Mouse (Mus musculus) heart, embryonic 14.5 days (tissue): ENCODE measurements around the gene Gabbr2. TPM values are rescaled to one million over a fixed set of nuclear protein-coding genes. Genes with fewer than 3 reads are reported as not detected.

ENCODE experiments used
- ATAC-seq: fragments of 200-750 bp; cut with Nextera tagmentation; 2 replicates; pipeline ENCODE4 v1.8.0; 2017; ENCODE audit warnings: low read depth, moderate TSS enrichment; ENCODE audit not compliant: insufficient number of reproducible peaks, insufficient read depth, low FRiP score
- H3K27ac ChIP-seq, 2 experiments: fragments of 200-500 bp in 1 of 2; fragments of 300-500 bp in 1 of 2; sonication (generic) in 1 of 2; replicated peaks in 1 of 2; 2 replicates each; pipeline ENCODE4 v1.5.1; 2012 to 2014; ENCODE audit warnings: low read depth in 2 of 2, low read length in 2 of 2, control low read depth in 1 of 2, mild to moderate bottlenecking in 1 of 2, mixed read lengths in 1 of 2; ENCODE audit not compliant: control insufficient read depth in 1 of 2, insufficient read depth in 1 of 2
- H3K27me3 ChIP-seq: fragments of 300-500 bp; sonication (generic); 2 replicates; pipeline ENCODE4 v1.6.1; 2014; ENCODE audit warnings: mild to moderate bottlenecking, low read length, control low read depth; ENCODE audit not compliant: control insufficient read depth, insufficient read depth
- H3K36me3 ChIP-seq: fragments of 300-500 bp; sonication (generic); 2 replicates; pipeline ENCODE4 v1.6.1; 2014; ENCODE audit warnings: mild to moderate bottlenecking, control low read depth, low read length, mixed read lengths; ENCODE audit not compliant: control insufficient read depth, insufficient read depth
- H3K4me1 ChIP-seq, 2 experiments: fragments of 200-500 bp in 1 of 2; fragments of 300-500 bp in 1 of 2; sonication (generic) in 1 of 2; 2 replicates each; pipeline ENCODE4 v1.6.1; 2012 to 2014; ENCODE audit warnings: low read length in 2 of 2, control low read depth in 1 of 2, mixed read lengths in 1 of 2; ENCODE audit not compliant: control insufficient read depth in 2 of 2, insufficient read depth in 2 of 2
- H3K4me2 ChIP-seq: fragments of 300-500 bp; sonication (generic); 2 replicates; pipeline ENCODE4 v1.6.1; 2014; ENCODE audit warnings: mild to moderate bottlenecking, low read length
- H3K4me3 ChIP-seq, 2 experiments: fragments of 200-500 bp in 1 of 2; fragments of 300-500 bp in 1 of 2; sonication (generic) in 1 of 2; 2 replicates each; pipeline ENCODE4 v1.5.1; 2012 to 2014; ENCODE audit warnings: low read length in 2 of 2, mild to moderate bottlenecking in 2 of 2, control low read depth in 1 of 2, low read depth in 1 of 2, moderate library complexity in 1 of 2; ENCODE audit not compliant: control insufficient read depth in 1 of 2, insufficient read depth in 1 of 2
- H3K9ac ChIP-seq: fragments of 300-500 bp; sonication (generic); 2 replicates; pipeline ENCODE4 v1.6.1; 2014; ENCODE audit warnings: mild to moderate bottlenecking, low read length
- H3K9me3 ChIP-seq: fragments of 300-500 bp; sonication (generic); 2 replicates; pipeline ENCODE4 v1.6.1; 2016; ENCODE audit warnings: low read length, control low read depth; ENCODE audit not compliant: control insufficient read depth
- WGBS: fragments of 180-500 bp; shearing (Covaris S2); extraction: QIAGEN DNeasy Blood & Tissue Kit; methylation state at CpG from one replicate; pipeline ENCODE4 v1.1.7; 2014; 5-methylcytosine and 5-hydroxymethylcytosine counted together
- polyA plus RNA-seq: library from polyadenylated mRNA; unstranded; fragments of >200 nt; fragmentation: Nextera tagmentation; extraction: Ambion mirVana; gene quantifications from 2 replicates; pipeline ENCODE4 v1.2.1, GENCODE M21; 2014

Gabbr2 gene
- polyA plus RNA-seq, 1 experiment from 2014 or later, result 0.08 TPM

DNA sequence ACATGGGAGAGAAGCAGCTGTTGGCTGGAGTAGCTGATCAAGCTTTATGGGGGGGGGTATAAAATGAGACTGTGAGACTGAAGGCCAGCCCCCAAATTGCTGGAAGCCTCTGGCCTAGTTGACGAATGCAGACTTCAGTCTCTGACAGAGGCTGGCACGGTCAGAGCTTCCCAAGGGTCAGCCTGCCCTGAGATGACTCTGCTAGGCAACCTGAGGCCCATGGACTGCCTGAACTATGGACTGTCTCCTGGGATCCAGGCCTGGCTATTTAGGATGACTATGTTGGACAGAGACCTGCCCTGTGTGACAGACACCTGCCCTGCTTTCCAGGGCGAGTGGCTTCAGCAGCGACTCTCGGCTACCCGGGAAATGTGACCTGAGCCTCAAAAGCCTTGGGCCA lies 281.7 kb downstream of the Gabbr2 start:
- WGBS, result 76% methylated on average over 6 of the region's 6 CpGs

DNA sequence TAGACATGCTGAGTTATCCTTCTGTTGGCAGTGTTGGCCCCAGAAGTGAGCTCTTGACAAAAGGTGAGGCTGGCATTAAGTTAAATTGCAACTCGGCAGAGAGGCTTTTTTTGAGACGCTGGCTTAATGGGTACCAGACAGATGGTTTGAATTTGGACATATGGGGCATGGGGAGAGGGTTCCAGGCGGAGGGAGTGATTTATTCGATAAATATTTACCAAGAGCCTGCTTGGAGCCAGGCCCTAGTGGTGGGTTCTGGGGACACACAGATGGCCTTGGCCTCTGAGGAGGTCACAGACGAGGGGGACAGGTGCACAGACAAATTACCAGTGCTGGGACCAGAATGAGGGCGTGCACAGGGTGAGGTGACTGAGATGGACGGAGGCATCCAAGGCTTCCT lies 282.2 kb downstream of the Gabbr2 start:
- Histone ChIP-seq H3K9me3 (no peaks in the 10 kb centered on the region), H3K4me2 (no peak overlapping the region), H3K27ac (no peak overlapping the region), H3K9ac (no peak overlapping the region), H3K4me3 (no peak overlapping the region), H3K27me3 (no peaks in the 10 kb centered on the region), H3K36me3 (no peaks in the 10 kb centered on the region), H3K4me1 (peaks cover 3 to 4% of the 10 kb centered on the region in 2 experiments; a peak in 1 of 4 replicates)
- WGBS, result 85% methylated on average over 7 of the region's 7 CpGs
- no peak for ATAC-seq

More for the DNA sequence above, 281.7 kb downstream of the Gabbr2 start:
- Histone ChIP-seq H3K4me1 (peaks cover 3 to 4% of the 10 kb centered on the region in 2 experiments; a peak in 1 of 4 replicates), H3K36me3 (no peaks in the 10 kb centered on the region), H3K9ac (no peak overlapping the region), H3K27ac (no peak overlapping the region), H3K4me3 (no peak overlapping the region), H3K9me3 (no peaks in the 10 kb centered on the region), H3K27me3 (no peaks in the 10 kb centered on the region), H3K4me2 (no peak overlapping the region)
- no peak for ATAC-seq

DNA sequence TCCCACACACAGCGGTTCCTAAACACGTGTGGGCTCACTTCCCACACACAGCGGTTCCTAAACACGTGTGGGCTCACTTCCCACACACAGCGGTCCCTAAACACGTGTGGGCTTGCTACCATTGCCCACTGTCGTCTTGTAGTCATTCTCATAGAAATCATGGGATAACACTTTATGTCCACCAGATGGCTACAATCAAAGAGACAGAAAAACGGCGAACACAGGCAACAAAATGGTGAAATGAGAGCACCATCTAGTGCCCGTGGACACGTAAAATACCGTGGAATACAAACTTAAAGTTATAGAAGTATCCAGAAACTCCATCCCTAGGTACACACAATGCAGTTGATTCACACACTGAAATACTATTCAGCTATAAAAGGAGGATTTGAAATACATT lies 285.9 kb downstream of the Gabbr2 start:
- WGBS, result 80% methylated on average over 12 of the region's 12 CpGs
- ATAC-seq, result no peak
- Histone ChIP-seq H3K4me2 (no peak overlapping the region), H3K4me1 (peaks cover 4 to 7% of the 10 kb centered on the region in 2 experiments; a peak in 2 of 4 replicates), H3K27ac (no peak overlapping the region), H3K9ac (no peak overlapping the region), H3K4me3 (no peak overlapping the region), H3K9me3 (no peaks in the 10 kb centered on the region), H3K27me3 (no peaks in the 10 kb centered on the region), H3K36me3 (no peaks in the 10 kb centered on the region)

DNA sequence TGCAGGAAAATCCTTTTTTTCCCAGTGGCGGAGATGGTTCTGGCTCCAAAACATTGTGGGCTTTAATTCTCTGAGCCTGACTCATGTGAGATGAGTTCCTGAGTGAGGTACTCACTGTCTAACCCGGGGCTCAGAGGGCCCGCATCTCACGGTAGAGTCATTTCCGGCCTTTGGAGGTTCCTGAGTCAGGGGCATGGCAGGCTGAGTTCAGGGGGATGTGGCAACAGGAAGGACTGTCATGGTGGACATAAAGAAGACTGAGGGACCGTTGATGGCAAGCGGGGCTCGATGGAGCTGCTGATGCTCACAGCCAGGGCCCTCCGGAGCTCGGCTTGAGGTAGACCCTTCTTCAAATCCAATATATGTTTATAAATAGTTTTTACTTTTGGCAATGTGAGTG lies 288.5 kb downstream of the Gabbr2 start:
- H3K27me3 ChIP-seq, result no peaks in the 10 kb centered on the region
- H3K9me3 ChIP-seq, result no peaks in the 10 kb centered on the region
- H3K4me2 ChIP-seq, result no peak overlapping the region
- no peaks in the 10 kb centered on the region for H3K36me3 ChIP-seq
- peaks cover 4 to 7% of the 10 kb centered on the region in 2 experiments; a peak in 2 of 4 replicates for H3K4me1 ChIP-seq
- H3K4me3 ChIP-seq, result no peak overlapping the region
- H3K9ac ChIP-seq, result no peak overlapping the region
- H3K27ac ChIP-seq, result no peak overlapping the region
- ATAC-seq, result no peak
- WGBS, result 82% methylated on average over 10 of the region's 10 CpGs

DNA sequence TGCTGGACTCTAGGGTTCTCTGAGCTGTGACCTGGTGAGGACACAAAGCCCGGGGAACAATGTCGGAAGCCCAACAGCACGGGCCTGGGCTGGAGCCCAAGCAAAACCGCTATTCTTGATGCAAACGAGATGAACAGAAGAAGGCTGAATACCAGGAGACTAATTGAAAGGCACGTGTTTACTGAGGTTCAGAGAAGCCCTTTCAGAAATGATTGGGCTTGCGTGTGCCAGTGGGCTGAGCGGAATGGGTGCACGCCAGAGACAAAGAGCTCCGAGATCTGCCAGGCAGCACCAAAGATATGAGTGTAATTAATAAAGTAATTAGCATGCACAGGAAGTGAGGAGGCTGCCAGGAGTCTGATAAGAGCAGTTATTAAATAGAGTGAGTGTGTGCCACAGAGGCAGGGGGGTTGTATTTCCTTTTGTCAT lies 291.4 kb downstream of the Gabbr2 start:
- Histone ChIP-seq H3K9ac (no peak overlapping the region), H3K27ac (no peak overlapping the region), H3K4me2 (no peak overlapping the region), H3K27me3 (no peaks in the 10 kb centered on the region), H3K4me3 (no peak overlapping the region), H3K9me3 (no peaks in the 10 kb centered on the region), H3K36me3 (no peaks in the 10 kb centered on the region), H3K4me1 (peaks cover 4 to 6% of the 10 kb centered on the region in 2 experiments; a peak in 2 of 4 replicates)
- 82% methylated on average over 10 of the region's 10 CpGs for WGBS
- ATAC-seq, result no peak

DNA sequence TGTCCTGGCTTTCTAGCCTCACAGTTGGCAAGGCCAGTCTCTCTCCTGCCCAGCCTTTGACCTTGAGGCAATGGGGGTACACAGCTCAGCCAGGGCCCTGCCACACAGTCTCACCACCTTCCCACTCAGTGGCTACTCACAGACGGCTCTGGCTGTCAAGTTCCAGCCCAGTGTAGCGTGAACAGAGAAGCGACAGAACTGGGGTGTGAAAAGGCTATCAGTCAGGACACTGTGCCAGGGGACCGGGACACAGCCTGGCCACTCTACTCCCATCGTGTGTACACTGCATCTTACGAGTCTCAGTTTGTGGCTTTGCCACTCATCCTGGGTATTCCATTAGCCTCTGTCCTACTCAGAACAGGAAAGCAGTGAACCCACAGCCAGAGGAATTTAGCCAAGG lies 295.2 kb downstream of the Gabbr2 start:
- Histone ChIP-seq H3K4me3 (no peak overlapping the region), H3K9me3 (no peaks in the 10 kb centered on the region), H3K27ac (no peak overlapping the region), H3K9ac (no peak overlapping the region), H3K27me3 (peaks cover 7% of the 10 kb centered on the region; the same call in 1 of the 2 replicates), H3K4me2 (no peak overlapping the region), H3K4me1 (peaks cover 0 to 3% of the 10 kb centered on the region in 2 experiments; a peak in 1 of 4 replicates), H3K36me3 (no peaks in the 10 kb centered on the region)
- 44% methylated on average over 6 of the region's 6 CpGs for WGBS
- no peak for ATAC-seq

DNA sequence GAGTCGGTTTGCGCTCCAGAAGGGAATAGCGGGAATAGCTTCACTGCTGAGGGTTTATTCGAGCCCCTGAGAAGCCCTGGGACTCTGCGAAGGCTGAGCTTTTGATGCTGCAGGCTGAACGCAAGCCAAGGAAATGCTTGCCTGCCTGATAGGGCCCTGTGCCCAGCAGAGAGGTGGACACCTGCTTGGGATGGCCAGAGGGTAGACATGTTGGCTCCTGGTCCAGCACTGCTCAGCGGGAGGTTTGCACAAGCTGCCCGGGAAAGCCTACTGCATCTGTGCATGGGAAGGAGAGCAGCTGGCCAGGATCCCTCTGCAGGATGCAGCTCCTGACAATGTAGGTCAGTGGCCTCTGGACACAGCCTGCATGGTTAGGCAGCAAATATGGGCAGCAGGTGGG lies 301.1 kb downstream of the Gabbr2 start:
- Histone ChIP-seq H3K9me3 (no peaks in the 10 kb centered on the region), H3K36me3 (no peaks in the 10 kb centered on the region), H3K27ac (no peak overlapping the region), H3K4me2 (no peak overlapping the region), H3K4me1 (no peaks in the 10 kb centered on the region), H3K27me3 (peaks cover 8% of the 10 kb centered on the region; the same call in 1 of the 2 replicates), H3K4me3 (no peak overlapping the region), H3K9ac (no peak overlapping the region)
- WGBS, result 82% methylated on average over 8 of the region's 8 CpGs
- ATAC-seq, result no peak

DNA sequence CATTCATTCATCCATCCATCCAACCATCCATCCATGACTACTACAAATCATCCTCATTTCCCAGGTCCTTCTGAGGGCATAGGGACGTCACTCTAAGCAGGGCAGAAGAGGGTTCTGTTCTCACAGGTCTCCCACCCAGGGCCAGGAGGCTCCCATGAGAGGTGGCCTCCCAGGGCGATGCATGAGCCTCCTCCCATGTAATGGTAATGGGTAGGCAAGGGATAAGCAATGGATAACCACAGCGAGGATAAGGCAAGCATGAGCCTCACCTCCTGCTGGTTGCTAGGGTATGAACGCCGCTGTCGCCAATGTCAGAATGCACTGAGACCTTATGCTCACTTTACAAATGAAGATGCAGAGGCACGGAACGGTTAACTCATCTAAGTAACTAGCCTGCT lies 301.7 kb downstream of the Gabbr2 start:
- H3K27me3 ChIP-seq, result peaks cover 8% of the 10 kb centered on the region; the same call in 1 of the 2 replicates
- H3K4me1 ChIP-seq, result no peaks in the 10 kb centered on the region
- H3K4me2 ChIP-seq, result no peak overlapping the region
- no peaks in the 10 kb centered on the region for H3K36me3 ChIP-seq
- no peaks in the 10 kb centered on the region for H3K9me3 ChIP-seq
- no peak overlapping the region for H3K9ac ChIP-seq
- WGBS, result 78% methylated on average over 8 of the region's 8 CpGs
- no peak overlapping the region for H3K27ac ChIP-seq
- no peak overlapping the region for H3K4me3 ChIP-seq
- no peak for ATAC-seq
